Mouse (Mus musculus): ENCODE results near the gene 5031439G07Rik. TPM values are rescaled to one million over a fixed set of nuclear protein-coding genes. Genes with fewer than 3 reads are reported as not detected.

Gene 5031439G07Rik
- 64.4 TPM for polyA plus RNA-seq (2015; fragmentation: Illumina TruSeq; extraction: RNeasy Lipid Tissue Mini Kit (QIAGEN cat#74804); ENCODE audit: low read depth, low replicate concordance)

GRCm38 (mm10) chr15:84987874-84988825 lies at the start of gene 5031439G07Rik:
5031439G07Rik (minus strand) TSS chr15:84988551.

GRCm38 (mm10) chr15:85028648-85029047 lies 40.3 kb upstream of the 5031439G07Rik start, which contains the start of gene Fam118a:
Fam118a (plus strand) TSS chr15:85028948.

GRCm38 (mm10) chr15:85016951-85017664 lies 28.8 kb upstream of the 5031439G07Rik start, which contains the start of gene Upk3a:
Upk3a (plus strand) TSS chr15:85017141.

GRCm38 (mm10) chr15:84922884-84923507 lies 65.4 kb downstream of the 5031439G07Rik start, which contains the start of gene Nup50:
Nup50 (plus strand) TSS chr15:84923411.

GRCm38 (mm10) chr15:84919938-84920337 lies 68.4 kb downstream of the 5031439G07Rik start, which contains the start of gene Gm29666:
Gm29666 (minus strand) TSS chr15:84920038.

Other genes starting within 250 kb of the 5031439G07Rik start
- gene Phf21b, start 132.5 kb downstream of the 5031439G07Rik start, polyA plus RNA-seq (2015; fragmentation: Illumina TruSeq; extraction: RNeasy Lipid Tissue Mini Kit (QIAGEN cat#74804); ENCODE audit: low read depth, low replicate concordance): 11.4 TPM
- gene Gm29666, start 68.5 kb downstream of the 5031439G07Rik start, polyA plus RNA-seq (2015; fragmentation: Illumina TruSeq; extraction: RNeasy Lipid Tissue Mini Kit (QIAGEN cat#74804); ENCODE audit: low read depth, low replicate concordance): 0.73 TPM
- gene Nup50, start 65.1 kb downstream of the 5031439G07Rik start, polyA plus RNA-seq (2015; fragmentation: Illumina TruSeq; extraction: RNeasy Lipid Tissue Mini Kit (QIAGEN cat#74804); ENCODE audit: low read depth, low replicate concordance): 20.8 TPM
- not detected for gene Upk3a, start 28.6 kb upstream of the 5031439G07Rik start, polyA plus RNA-seq (2015; fragmentation: Illumina TruSeq; extraction: RNeasy Lipid Tissue Mini Kit (QIAGEN cat#74804); ENCODE audit: low read depth, low replicate concordance)
- 21.0 TPM for gene Fam118a, start 40.4 kb upstream of the 5031439G07Rik start, polyA plus RNA-seq (2015; fragmentation: Illumina TruSeq; extraction: RNeasy Lipid Tissue Mini Kit (QIAGEN cat#74804); ENCODE audit: low read depth, low replicate concordance)
- not detected for gene Smc1b, start 143.4 kb upstream of the 5031439G07Rik start, polyA plus RNA-seq (2015; fragmentation: Illumina TruSeq; extraction: RNeasy Lipid Tissue Mini Kit (QIAGEN cat#74804); ENCODE audit: low read depth, low replicate concordance)
- 0.27 TPM for gene Ribc2, start 143.5 kb upstream of the 5031439G07Rik start, polyA plus RNA-seq (2015; fragmentation: Illumina TruSeq; extraction: RNeasy Lipid Tissue Mini Kit (QIAGEN cat#74804); ENCODE audit: low read depth, low replicate concordance)
- 6.2 TPM for gene Fbln1, start 217.4 kb upstream of the 5031439G07Rik start, polyA plus RNA-seq (2015; fragmentation: Illumina TruSeq; extraction: RNeasy Lipid Tissue Mini Kit (QIAGEN cat#74804); ENCODE audit: low read depth, low replicate concordance)